Mouse (Mus musculus) bone marrow, adult 2 months (tissue): Measurements from ENCODE around the gene Hfe2.

Experiments
- CTCF ChIP-seq: fragments of 200-500 bp; IDR thresholded peaks from 2 replicates; pipeline ENCODE4 v1.5.1; 2011; ENCODE audit warnings: low read length, control low read depth; ENCODE audit not compliant: control insufficient read depth, insufficient read depth
- POLR2A ChIP-seq: fragments of 200-500 bp; IDR thresholded peaks from 2 replicates; pipeline ENCODE4 v1.6.1; 2011; ENCODE audit warnings: low read depth, mild to moderate bottlenecking, control low read depth, low read length, borderline replicate concordance; ENCODE audit not compliant: control insufficient read depth

GRCm38 (mm10) chr3:96494912-96495311 lies 30.1 kb upstream of the Hfe2 start:
- TF ChIP-seq CTCF, result no peak
- TF ChIP-seq POLR2A, result no peak
